Mouse (Mus musculus) neural tube, embryonic 12.5 days (tissue): Measurements from ENCODE around the gene Mip. TPM values are rescaled to one million over a fixed set of nuclear protein-coding genes. Genes with fewer than 3 reads are reported as not detected.

Experiments
- ATAC-seq: fragments of 200-750 bp; cut with Nextera tagmentation; 2 replicates; pipeline ENCODE4 v1.8.0; 2017; ENCODE audit warnings: low read depth, mild to moderate bottlenecking, moderate TSS enrichment, moderate library complexity; ENCODE audit not compliant: low FRiP score
- H3K27ac ChIP-seq: fragments of 300-500 bp; sonication (generic); 2 replicates; pipeline ENCODE4 v1.5.1; 2016
- H3K27me3 ChIP-seq: fragments of 300-500 bp; sonication (generic); replicated peaks from 2 replicates; pipeline ENCODE4 v1.6.1; 2016; ENCODE audit warnings: mild to moderate bottlenecking
- H3K36me3 ChIP-seq: fragments of 300-500 bp; sonication (generic); 2 replicates; pipeline ENCODE4 v1.6.1; 2016; ENCODE audit warnings: mild to moderate bottlenecking
- H3K4me1 ChIP-seq: fragments of 300-500 bp; sonication (generic); 2 replicates; pipeline ENCODE4 v1.6.1; 2016
- H3K4me2 ChIP-seq: fragments of 300-500 bp; sonication (generic); replicated peaks from 2 replicates; pipeline ENCODE4 v1.6.1; 2016; ENCODE audit warnings: mild to moderate bottlenecking
- H3K4me3 ChIP-seq: fragments of 300-500 bp; sonication (generic); 2 replicates; pipeline ENCODE4 v1.5.1; 2016
- H3K9ac ChIP-seq: fragments of 300-500 bp; sonication (generic); 2 replicates; pipeline ENCODE4 v1.6.1; 2016; ENCODE audit warnings: mild to moderate bottlenecking
- H3K9me3 ChIP-seq: fragments of 300-500 bp; sonication (generic); 2 replicates; pipeline ENCODE4 v1.6.1; 2016; ENCODE audit warnings: mild to moderate bottlenecking
- WGBS: fragments of 180-500 bp; shearing (Covaris S2); methylation state at CpG from one replicate; pipeline ENCODE4 v1.1.7; 2016; 5-methylcytosine and 5-hydroxymethylcytosine counted together
- polyA plus RNA-seq: library from polyadenylated mRNA; unstranded; fragments of >200 nt; fragmentation: Nextera tagmentation; extraction: Ambion mirVana; gene quantifications from 2 replicates; pipeline ENCODE4 v1.2.1, GENCODE M21; 2016

Mip gene
- polyA plus RNA-seq, 1 experiment from 2014 or later = not detected

DNA sequence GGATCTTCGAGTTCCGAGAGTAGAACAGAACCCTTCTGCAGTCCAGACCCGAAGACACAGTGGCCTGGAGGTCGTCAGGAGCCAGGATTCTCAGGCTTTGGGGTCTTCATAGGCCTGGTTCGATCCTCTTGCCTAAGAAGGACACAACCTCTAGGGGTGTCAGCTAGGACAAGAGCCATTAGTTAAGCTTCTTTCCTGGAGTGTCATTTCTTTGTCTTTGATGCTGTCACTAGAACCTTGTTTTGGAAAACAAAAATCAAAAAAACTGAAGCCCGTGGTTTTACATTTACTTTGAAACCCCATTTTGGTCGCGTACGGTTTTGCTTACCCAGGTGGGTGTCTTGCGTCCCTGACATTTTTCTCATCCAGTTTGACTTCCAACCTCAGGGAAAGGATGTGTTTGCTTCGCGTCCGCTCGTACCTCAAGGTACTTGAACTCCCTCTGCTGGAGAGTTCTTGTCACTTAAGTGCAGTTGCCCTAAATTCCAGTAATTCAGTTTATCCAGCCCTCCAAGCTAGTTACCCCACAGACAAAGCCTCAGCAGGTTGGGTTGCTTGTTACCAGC lies 6.9 kb downstream of the Mip start:
- H3K9ac ChIP-seq = peak overlapping the region; percentile 77
- peaks cover 9% of the 10 kb centered on the region for H3K4me1 ChIP-seq
- H3K27me3 ChIP-seq = no peaks in the 10 kb centered on the region
- H3K27ac ChIP-seq = peak overlapping the region; percentile 63; the same call in 1 of the 2 replicates
- H3K4me2 ChIP-seq = peak overlapping the region; percentile 65
- no peaks in the 10 kb centered on the region for H3K9me3 ChIP-seq
- WGBS = under 1% methylated on average over 14 of the region's 14 CpGs
- peak overlapping the region; percentile 87 for H3K4me3 ChIP-seq
- no peaks in the 10 kb centered on the region; the same call in 1 of the 2 replicates for H3K36me3 ChIP-seq
- peak; percentile 42; the same call in 1 of the 2 replicates for ATAC-seq

DNA sequence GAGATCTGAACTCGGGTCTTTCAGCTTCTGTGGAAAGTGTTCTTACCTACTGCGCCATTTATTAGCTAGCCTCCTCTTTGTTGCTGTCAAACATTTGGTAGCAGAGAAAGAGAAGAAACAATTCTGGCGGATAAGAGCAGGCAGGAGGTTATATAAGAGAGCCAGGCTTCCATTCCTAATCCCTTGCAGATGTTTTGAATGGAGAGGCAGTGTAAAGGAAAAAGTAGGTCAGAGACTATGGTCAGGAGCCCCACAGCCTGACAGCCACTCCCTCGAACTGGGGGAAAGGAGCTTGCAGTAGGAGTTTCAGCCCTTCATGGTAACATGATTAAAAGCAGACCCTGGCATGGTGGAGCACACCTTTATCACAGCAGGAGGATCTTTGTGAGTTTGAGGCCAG lies 10.7 kb downstream of the Mip start:
- Histone ChIP-seq H3K9me3 (no peaks in the 10 kb centered on the region), H3K4me1 (peaks cover 3% of the 10 kb centered on the region; the same call in 1 of the 2 replicates), H3K27me3 (no peaks in the 10 kb centered on the region), H3K4me2 (no peak overlapping the region), H3K36me3 (peaks cover 17% of the 10 kb centered on the region), H3K4me3 (no peak overlapping the region), H3K27ac (no peak overlapping the region), H3K9ac (no peak overlapping the region)
- WGBS = 87% methylated on average over 4 of the region's 4 CpGs
- no peak for ATAC-seq

DNA sequence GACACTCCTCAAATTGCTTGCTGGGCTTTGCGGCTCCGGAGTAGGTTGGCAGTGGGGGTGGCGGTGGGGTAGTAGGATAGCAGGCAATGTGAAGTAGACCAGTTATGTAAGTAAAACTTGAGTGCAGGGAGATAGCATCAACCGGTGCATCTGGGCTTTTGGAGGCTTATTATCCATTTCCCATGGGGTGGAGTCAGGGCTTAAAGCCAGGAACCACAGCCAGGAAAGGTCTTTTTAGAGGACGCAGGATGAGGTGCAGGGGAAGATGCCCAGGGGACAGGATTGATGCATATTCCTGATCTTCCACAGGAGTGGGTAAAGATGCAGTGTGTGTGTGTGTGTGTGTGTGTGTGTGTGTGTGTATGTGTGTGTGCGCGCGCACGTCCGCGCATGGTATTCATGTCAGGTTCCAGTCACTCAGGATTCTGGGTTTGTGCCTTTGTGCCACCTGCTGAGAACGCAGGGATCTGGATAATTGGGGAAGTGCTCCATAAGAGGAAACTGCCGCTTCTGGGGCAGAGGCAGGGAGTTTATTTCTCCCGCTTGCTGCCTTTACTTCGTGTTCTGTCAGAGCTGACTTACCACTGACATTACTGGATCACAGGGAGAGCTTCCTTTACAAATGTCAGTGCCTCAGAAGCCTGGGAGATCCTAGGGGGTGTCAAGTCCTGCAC lies 12.3 kb downstream of the Mip start:
- 87% methylated on average over 15 of the region's 15 CpGs for WGBS
- Histone ChIP-seq H3K9me3 (no peaks in the 10 kb centered on the region), H3K27me3 (no peaks in the 10 kb centered on the region), H3K4me3 (no peak overlapping the region), H3K27ac (no peak overlapping the region), H3K9ac (no peak overlapping the region), H3K4me2 (no peak overlapping the region), H3K36me3 (peaks cover 32% of the 10 kb centered on the region), H3K4me1 (peaks cover under 1% of the 10 kb centered on the region; the same call in 1 of the 2 replicates)
- no peak for ATAC-seq

DNA sequence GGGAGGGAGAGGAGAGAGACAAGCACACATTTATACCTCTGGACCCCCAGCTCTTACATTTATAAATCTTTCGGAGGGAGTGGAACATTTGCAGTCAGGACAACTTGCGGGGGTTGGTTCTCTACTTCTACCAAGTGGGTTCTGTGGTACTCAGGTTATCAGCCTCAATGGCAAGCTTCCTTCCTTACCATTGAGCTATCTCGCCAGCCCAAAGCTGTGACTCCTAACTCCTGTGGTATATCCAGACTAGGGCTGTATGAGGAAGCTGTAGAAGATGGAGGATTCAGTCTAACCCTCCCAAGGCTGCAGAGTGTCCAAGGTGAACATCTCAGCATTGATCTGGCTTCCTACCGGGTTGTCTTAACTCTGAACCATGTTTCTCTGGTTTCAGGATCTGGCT lies 13.5 kb downstream of the Mip start:
- ATAC-seq = no peak
- H3K9me3 ChIP-seq = no peaks in the 10 kb centered on the region
- no peak overlapping the region for H3K4me3 ChIP-seq
- WGBS = 97% methylated on average over 4 of the region's 4 CpGs
- H3K27ac ChIP-seq = no peak overlapping the region
- peaks cover 42% of the 10 kb centered on the region for H3K36me3 ChIP-seq
- no peak overlapping the region for H3K4me2 ChIP-seq
- H3K27me3 ChIP-seq = no peaks in the 10 kb centered on the region
- no peak overlapping the region for H3K9ac ChIP-seq
- H3K4me1 ChIP-seq = no peaks in the 10 kb centered on the region

DNA sequence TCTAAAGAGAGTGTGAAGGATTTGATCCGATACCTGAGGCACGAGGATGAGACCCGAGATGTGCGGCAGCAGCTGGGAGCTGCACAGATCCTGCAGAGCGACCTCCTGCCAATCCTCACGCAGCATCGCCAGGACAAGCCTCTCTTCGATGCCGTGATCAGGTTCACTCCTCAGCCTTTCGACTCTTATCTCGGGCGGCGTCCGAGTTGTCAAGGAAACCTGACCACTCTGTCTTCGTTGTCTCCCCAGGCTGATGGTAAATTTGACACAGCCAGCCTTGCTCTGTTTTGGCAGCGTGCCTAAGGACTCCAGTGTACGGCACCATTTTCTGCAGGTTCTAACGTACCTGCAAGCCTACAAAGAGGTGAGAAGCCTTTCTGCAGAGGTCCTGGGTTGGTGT lies 14.5 kb downstream of the Mip start:
- Histone ChIP-seq H3K4me3 (no peak overlapping the region), H3K36me3 (peaks cover 52% of the 10 kb centered on the region), H3K4me1 (no peaks in the 10 kb centered on the region), H3K27ac (no peak overlapping the region), H3K9ac (no peak overlapping the region), H3K4me2 (no peak overlapping the region), H3K9me3 (no peaks in the 10 kb centered on the region), H3K27me3 (no peaks in the 10 kb centered on the region)
- ATAC-seq = no peak
- 95% methylated on average over 18 of the region's 18 CpGs for WGBS

DNA sequence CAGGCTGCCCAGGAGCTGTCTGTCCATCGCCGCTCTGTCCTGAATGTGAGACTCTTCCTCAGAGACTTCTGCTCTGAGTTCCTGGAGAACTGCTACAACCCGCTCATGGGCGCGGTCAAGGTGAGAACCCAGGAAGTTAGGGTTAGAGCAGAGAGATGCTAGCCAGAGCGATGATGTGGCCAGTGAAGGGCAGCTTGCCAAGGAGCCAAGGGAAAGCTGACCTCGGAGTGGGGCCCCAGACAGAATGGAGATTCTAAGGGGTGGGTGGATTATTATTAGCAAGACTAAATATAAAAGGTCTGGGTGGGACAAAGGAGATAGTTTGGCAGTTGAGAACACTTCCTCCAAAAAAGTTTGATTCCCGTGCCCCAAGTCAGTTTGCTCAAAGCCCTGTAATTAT lies 17.6 kb downstream of the Mip start:
- H3K27me3 ChIP-seq = no peaks in the 10 kb centered on the region
- peaks cover 83% of the 10 kb centered on the region for H3K36me3 ChIP-seq
- 98% methylated on average over 8 of the region's 8 CpGs for WGBS
- no peak overlapping the region for H3K4me2 ChIP-seq
- no peak overlapping the region for H3K9ac ChIP-seq
- H3K4me1 ChIP-seq = no peaks in the 10 kb centered on the region
- ATAC-seq = no peak
- no peak overlapping the region for H3K27ac ChIP-seq
- H3K9me3 ChIP-seq = no peaks in the 10 kb centered on the region
- no peak overlapping the region for H3K4me3 ChIP-seq

DNA sequence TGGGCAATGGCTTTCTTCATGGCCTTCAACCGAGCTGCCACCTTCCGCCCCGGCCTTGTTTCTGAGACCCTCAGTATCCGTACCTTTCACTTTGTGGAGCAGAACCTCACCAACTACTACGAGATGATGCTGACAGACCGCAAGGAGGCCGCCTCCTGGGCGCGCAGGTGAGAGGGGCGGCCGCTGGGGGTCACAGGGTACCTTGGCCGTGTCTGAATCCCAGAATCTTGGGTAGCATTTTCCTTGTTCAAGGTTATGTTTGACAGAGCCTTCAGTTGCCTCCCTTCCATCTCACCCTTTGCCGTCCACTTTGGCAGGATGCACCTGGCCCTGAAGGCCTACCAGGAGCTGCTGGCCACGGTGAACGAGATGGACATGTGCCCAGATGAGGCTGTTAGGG lies 18.5 kb downstream of the Mip start:
- Histone ChIP-seq H3K27ac (no peak overlapping the region), H3K9ac (no peak overlapping the region), H3K27me3 (no peaks in the 10 kb centered on the region), H3K4me2 (no peak overlapping the region), H3K4me3 (no peak overlapping the region), H3K9me3 (no peaks in the 10 kb centered on the region), H3K4me1 (no peaks in the 10 kb centered on the region), H3K36me3 (peaks cover 91% of the 10 kb centered on the region)
- WGBS = 95% methylated on average over 15 of the region's 15 CpGs
- no peak for ATAC-seq

DNA sequence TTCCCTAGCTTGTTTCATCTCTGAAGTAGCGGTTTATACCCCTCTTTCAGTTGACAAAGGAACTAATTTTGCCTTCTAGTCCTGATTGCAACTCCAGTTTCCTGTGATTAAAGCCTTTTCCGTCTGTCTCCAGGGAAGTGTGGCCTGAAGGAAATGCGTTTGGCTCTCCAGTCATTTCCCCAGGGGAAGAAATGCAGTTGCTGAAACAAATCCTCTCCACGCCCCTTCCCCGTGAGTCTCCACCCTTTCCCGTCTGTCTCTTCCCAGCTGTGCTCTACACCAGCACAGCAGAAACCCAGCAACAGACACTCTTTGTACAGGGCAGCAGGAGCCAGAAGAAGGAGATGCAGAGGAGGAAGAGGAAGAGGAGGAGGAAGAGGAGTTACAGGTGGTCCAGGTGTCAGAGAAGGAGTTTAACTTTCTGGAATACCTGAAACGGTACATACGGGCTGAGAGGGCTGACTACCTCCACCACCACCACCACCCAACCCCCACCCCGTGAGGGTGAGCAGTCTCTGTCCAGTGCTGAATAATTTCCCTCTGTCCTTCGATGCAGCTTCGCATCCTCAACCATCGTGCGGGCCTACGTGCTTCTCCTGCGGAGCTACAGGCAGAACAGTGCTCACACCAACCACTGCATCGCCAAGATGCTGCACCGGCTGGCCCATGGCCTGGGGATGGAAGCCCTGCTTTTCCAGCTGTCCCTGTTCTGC lies 21.5 kb downstream of the Mip start:
- H3K36me3 ChIP-seq = peaks cover 96% of the 10 kb centered on the region
- 85% methylated on average over 17 of the region's 17 CpGs for WGBS
- H3K9me3 ChIP-seq = no peaks in the 10 kb centered on the region
- H3K9ac ChIP-seq = no peak overlapping the region
- H3K4me2 ChIP-seq = no peak overlapping the region
- no peak for ATAC-seq
- no peaks in the 10 kb centered on the region for H3K4me1 ChIP-seq
- no peaks in the 10 kb centered on the region for H3K27me3 ChIP-seq
- no peak overlapping the region for H3K4me3 ChIP-seq
- no peak overlapping the region for H3K27ac ChIP-seq

DNA sequence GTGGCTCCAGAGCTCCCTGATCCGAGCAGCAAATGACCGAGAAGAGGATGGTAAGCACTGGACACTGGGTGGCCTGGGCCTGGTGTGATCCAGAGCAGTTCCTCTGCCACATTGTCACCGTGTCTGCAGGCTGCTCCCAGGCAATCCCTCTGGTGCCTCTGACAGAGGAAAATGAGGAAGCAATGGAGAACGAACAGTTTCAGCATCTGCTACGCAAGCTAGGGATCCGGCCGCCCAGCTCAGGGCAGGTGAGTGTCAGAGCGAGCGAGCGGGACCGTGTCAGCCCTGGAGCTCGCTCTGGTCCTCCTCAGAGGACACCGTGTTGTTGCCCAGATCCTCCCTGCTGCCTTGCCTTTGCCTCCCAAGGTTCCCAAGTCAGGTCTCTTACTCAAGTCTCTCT lies 24.9 kb downstream of the Mip start:
- peaks cover 77% of the 10 kb centered on the region for H3K36me3 ChIP-seq
- H3K27me3 ChIP-seq = no peaks in the 10 kb centered on the region
- WGBS = 95% methylated on average over 13 of the region's 13 CpGs

DNA sequence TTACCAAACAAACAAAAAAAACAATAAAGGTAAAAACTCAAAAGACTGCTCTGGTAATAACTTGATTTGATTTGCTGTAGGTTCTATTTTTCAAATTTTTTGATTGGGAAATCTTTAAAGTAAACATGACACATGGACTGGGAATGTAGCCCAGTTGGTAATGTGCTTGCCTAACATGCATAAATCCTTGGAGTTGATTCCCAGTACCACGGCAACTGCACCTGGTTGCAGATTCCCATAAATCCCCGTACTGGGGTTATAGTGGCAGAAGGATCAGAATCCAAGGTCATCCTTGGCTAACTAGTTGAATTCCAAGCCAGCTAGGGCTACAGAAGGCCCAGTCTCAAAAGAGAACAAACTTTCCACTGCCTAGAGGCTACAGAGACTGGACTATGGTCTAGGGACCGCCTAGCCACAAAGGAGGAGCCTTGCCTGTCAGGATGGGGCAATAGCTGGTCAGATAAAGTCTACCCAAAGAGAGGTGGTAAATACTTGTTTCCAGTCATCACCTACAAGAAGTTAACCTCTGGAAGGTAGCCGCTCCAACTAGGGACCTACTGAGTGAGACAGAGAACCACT lies 28.1 kb downstream of the Mip start, which contains the start of gene Apon:
Gene Apon (plus strand): TSS at position 420 of the 579 bp plus-strand sequence.
- WGBS = 92% methylated on average over 4 of the region's 4 CpGs
- Histone ChIP-seq H3K27ac (no peak within 1 kb of the TSS), H3K36me3 (peaks cover 45% of the 10 kb centered on the region)

More for the DNA sequence above, 24.9 kb downstream of the Mip start:
- Histone ChIP-seq H3K4me1 (no peaks in the 10 kb centered on the region), H3K27ac (no peak overlapping the region), H3K9ac (no peak overlapping the region), H3K4me3 (no peak overlapping the region), H3K4me2 (no peak overlapping the region), H3K9me3 (no peaks in the 10 kb centered on the region)
- ATAC-seq = no peak

DNA sequence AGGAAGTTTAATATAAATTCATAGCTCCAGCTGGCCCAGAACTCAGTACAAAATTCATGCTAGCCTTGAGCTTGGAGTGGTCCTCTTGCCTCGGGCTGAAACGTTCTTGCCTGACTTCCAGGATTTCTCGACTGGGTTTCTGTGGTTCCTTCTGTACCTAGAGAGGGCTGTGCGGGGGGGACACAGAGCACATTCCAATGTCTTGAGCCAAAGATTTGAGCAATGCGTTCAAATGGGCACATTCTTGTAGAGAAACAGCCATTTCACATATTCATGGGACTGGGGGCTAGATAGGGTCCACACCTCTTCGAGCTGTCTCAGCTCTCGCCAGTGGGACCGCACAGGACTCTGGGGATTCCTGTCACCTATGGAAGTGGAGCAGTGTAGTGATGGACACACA lies 30.3 kb downstream of the Mip start:
- H3K27me3 ChIP-seq = no peaks in the 10 kb centered on the region
- no peak overlapping the region for H3K4me2 ChIP-seq
- H3K9me3 ChIP-seq = no peaks in the 10 kb centered on the region
- ATAC-seq = no peak
- peaks cover 24% of the 10 kb centered on the region for H3K36me3 ChIP-seq
- H3K4me3 ChIP-seq = no peak overlapping the region
- H3K4me1 ChIP-seq = no peaks in the 10 kb centered on the region
- WGBS = 90% methylated on average over 8 of the region's 8 CpGs
- H3K27ac ChIP-seq = no peak overlapping the region
- no peak overlapping the region for H3K9ac ChIP-seq

More for the DNA sequence above, 28.1 kb downstream of the Mip start, which contains the start of gene Apon:
- H3K4me1 ChIP-seq = no peaks in the 10 kb centered on the region
- H3K9ac ChIP-seq = no peak within 1 kb of the TSS
- no peak within 1 kb of the TSS for H3K4me2 ChIP-seq
- H3K4me3 ChIP-seq = no peak within 1 kb of the TSS
- no peaks in the 10 kb centered on the region for H3K9me3 ChIP-seq
- ATAC-seq = no peak
- no peaks in the 10 kb centered on the region for H3K27me3 ChIP-seq

DNA sequence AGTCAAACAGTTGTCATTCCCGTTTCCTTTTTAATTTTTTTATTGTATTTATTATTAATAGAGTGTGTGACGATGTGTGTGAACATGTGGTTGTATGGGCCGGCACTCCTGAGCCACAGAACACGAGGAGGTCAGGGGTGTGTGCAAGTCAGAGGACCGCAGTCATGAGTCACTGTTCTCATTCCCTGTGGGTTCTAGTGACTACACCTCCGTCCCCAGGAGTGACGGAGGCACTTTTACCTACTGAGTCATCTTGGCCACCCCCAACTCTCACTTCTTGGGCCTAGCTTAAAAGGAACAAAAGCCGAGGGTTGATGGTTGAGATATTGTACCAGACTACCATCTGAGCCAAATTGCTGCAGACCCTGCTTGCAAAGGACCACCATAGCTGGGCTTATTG lies 30.7 kb downstream of the Mip start:
- Histone ChIP-seq H3K4me2 (no peak overlapping the region), H3K4me3 (no peak overlapping the region), H3K27me3 (no peaks in the 10 kb centered on the region), H3K4me1 (no peaks in the 10 kb centered on the region), H3K9ac (no peak overlapping the region), H3K9me3 (no peaks in the 10 kb centered on the region), H3K36me3 (peaks cover 20% of the 10 kb centered on the region), H3K27ac (no peak overlapping the region)
- no peak for ATAC-seq
- 70% methylated on average over 8 of the region's 8 CpGs for WGBS
